Mouse (Mus musculus): Measurements from ENCODE around the gene Pcna. TPM values are rescaled to one million over a fixed set of nuclear protein-coding genes. Genes with fewer than 3 reads are reported as not detected.

Gene Pcna
- 100 to 1,000 TPM; 259 to 275 TPM for total RNA-seq (2023)

DNA sequence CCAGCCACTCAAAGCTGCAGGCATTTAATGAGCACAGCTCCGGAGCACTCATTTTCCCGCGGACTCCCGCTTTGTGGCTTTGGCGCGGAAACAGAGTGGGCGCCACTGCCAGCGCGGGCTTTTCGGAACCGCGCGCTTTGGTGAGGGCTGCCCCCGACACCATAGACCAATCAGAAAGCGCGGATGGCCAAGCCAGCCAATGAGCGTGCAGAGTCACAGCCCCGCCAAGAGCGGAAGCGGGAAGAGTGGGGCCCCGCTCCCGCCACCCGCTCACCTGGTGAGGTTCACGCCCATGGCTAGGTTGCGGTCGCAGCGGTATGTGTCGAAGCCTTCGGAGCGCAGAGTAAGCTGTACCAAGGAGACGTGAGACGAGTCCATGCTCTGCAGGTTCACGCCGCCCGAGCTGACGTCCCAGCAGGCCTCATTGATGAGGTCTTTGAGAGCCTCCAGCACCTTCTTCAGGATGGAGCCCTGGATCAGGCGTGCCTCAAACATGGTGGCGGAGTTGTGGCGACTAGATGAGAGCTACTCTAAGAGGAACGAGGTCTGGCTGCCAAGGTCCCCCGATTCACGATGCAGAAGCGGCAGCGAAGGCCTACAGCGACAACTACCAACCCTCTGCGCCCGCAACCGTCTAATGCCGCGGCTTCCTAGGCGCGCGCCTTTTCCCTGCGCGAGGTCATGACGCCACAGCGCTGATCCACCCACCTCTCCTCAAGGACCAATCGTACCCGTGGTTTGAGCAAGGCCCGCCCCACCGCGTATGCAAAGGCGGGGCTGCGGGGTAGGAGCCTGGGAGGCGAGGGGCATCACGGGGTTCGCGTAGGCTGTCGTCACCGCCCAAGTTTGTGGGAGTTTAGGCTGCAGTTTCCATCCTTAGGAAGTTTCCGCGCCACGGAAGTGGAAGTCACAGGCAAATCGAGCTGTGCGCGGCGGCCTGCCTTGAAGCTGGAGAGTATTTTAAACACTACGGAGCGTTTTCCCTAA is at the start of gene Pcna:
Gene Pcna, minus strand, starts transcription at position 773 of the 987 bp plus-strand sequence.

DNA sequence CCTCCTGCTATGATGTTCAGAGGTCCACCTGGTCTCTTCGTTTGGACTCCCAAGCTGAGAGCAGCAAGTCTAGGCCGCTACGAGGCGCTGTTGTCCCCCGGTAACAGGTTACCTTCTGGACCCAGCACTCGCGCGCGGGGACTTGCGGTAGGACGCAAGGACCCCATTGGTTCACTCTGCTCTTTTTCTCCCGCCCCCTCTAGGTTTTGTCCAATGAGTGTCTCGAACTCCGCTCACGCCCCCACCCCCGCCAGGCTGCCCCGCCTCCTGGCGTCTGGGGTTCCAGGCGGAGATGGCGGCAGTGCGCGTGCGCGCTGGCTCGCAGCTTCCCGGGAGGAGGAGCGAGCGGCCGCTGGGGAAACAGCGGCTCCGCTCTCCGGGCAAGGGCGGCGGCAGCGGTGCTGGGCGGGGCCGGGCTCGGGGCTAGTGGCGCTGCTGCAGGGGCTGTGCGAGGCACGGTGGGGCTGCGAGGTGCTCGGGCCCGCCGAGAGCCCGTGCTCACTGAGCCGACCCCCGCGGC is 9.8 kb upstream of the Pcna start, which contains the start of gene Cds2:
Gene Cds2, plus strand, starts transcription at position 270 of the 520 bp plus-strand sequence.

DNA sequence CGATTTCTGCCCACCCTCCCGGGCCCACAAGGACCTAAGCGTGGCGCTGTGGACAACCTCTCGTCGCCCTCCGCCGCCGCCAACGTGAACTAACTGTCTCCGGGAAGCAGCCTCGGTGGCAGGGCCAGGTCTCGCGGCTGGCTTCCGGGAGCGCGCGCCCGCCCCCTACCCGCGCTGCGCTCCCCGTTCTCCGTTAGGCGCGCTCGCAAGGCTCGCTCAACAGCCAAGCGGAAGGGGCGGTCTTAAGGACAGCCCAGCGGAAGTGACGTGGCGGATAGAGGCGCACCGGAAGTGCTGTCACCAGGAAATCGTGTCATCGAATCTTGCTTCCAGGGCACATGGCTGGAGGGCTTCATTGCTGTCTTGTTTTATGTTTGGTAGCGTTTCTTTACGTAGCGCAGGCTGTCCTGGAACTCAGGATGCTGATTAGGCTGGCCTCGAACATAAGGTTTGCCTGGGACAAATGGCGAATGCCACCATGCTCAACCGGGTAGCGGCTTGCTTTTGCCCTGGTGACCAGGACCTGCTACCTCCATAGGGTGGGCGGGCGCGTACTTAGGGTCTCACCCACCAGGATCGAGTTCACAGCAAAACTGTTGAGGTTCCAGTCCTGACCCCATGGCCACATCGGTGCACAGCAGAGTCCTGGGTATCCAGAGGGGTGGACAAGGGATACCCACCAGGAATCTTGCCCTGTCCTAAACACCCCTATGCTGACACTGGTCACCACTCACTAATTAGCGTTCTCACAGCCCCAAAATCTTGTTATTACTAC is 5.4 kb downstream of the Pcna start, which contains the start of gene Tmem230:
Gene Tmem230, minus strand, starts transcription at position 269 of the 775 bp plus-strand sequence.

Other genes with a start within 250 kb of the Pcna start
- 100 to 1,000 TPM; 240 to 250 TPM for gene Rassf2, start 223.1 kb downstream of the Pcna start, total RNA-seq (2023)
- gene Slc23a2, start 108.2 kb downstream of the Pcna start, total RNA-seq (2023): 10 to 100 TPM; 41.2 to 46.3 TPM
- gene Tmem230, start 5.5 kb downstream of the Pcna start, total RNA-seq (2023): 10 to 100 TPM; 26.7 to 29.1 TPM
- 10 to 100 TPM; 73.8 to 80.8 TPM for gene Cds2, start 9.8 kb upstream of the Pcna start, total RNA-seq (2023)
- not detected for gene Prokr2, start 132.1 kb upstream of the Pcna start, total RNA-seq (2023)

All from B cell, adult 67 days (primary cell).